Mouse (Mus musculus) gastrocnemius, postnatal 4 days (tissue): ENCODE measurements around the gene Gje1. TPM values are rescaled to one million over a fixed set of nuclear protein-coding genes. Genes with fewer than 3 reads are reported as not detected.

Source experiments
- DNase-seq, 2 experiments: peaks; one replicate each; pipeline ENCODE4 v3.0.0; 2021 to 2022; ENCODE audit warnings: low spot score in 2 of 2, mixed read lengths in 2 of 2
- long read RNA-seq, 2 experiments: library from polyadenylated mRNA; stranded (forward); transcript quantifications; one replicate each; pipeline ENCODE4 v2.0.0; 2021
- total RNA-seq, 2 experiments: library from RNA; stranded (reverse); gene quantifications; 2 replicates each; pipeline ENCODE4 v1.2.3; 2021

The Gje1 gene
- total RNA-seq: not detected
- long read RNA-seq, experiment 1: 0 reads
- long read RNA-seq, experiment 2: 0 reads

- DNase-seq: no peak
Observed at GRCm38 (mm10) chr10:14718114-14718513, at the start of gene Gje1. Gene Gje1 (minus strand): TSS chr10:14718214.

- DNase-seq: no peak
Observed at GRCm38 (mm10) chr10:14760618-14761017, 42.6 kb upstream of the Gje1 start.

GRCm38 (mm10) chr10:14759665-14760558, 41.9 kb upstream of the Gje1 start:
- peak in 1 of 2 experiments; percentile 8 for DNase-seq

GRCm38 (mm10) chr10:14734285-14734684, 16.3 kb upstream of the Gje1 start:
- peak in 1 of 2 experiments; percentile 9 for DNase-seq

GRCm38 (mm10) chr10:14725671-14726070, 7.7 kb upstream of the Gje1 start:
- DNase-seq: no peak

- DNase-seq: peak; percentile 93 to 99
Observed at GRCm38 (mm10) chr10:14705072-14706066, 12.6 kb downstream of the Gje1 start, which contains the start of the genes Vta1 and Nmbr. Gene Vta1 (minus strand): TSS chr10:14705560. Gene Nmbr (plus strand): TSS chr10:14705591.

DNA sequence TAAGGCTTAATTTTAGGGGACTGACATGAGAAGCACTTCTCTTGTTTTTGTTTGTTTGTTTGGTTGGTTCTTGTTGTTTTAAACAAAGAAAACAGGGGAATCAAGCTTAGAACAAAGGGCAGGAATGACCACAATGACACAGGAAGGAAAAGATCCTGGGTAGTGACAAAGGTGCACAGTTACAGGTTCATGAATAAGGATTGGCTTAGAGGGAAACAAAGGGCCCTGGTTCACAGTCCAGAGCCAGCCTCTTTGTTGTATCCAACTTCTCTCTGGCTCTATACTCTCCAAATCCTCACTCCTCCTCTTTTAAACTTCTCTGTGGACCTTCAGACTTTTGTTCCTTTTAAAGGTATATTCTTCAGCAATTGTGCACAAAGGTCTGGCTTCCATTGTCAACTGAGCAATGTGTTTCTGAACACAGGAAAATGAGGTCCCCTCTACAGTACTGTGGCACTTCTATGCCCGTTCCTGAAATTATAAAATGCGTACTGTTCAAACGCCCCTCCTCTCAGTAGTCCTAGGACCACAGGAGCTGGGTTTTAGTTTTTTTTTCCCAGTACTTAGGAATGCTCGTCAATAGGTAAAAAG, 14.1 kb downstream of the Gje1 start:
- DNase-seq: no peak

- no peak for DNase-seq
Observed at GRCm38 (mm10) chr10:14703239-14703638, 14.8 kb downstream of the Gje1 start.

DNA sequence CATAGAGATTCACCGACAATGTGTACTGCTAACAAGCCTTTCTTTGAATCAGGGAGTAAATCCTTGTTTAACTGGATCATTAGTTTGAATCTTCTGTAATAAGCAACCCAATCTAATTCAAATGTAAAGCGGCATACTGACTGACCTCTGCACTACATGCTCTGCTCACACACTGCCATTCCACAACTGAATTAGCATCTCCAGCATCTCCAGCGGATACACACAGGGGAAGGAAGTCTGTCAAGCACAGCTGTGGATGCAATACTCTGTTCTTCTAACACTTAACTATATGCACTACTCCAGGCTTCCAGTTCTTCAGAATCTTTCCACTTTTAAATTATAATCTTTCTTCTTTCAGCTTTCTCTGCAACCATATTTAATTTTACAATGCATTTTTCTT, 27.7 kb downstream of the Gje1 start:
- no peak for DNase-seq

DNA sequence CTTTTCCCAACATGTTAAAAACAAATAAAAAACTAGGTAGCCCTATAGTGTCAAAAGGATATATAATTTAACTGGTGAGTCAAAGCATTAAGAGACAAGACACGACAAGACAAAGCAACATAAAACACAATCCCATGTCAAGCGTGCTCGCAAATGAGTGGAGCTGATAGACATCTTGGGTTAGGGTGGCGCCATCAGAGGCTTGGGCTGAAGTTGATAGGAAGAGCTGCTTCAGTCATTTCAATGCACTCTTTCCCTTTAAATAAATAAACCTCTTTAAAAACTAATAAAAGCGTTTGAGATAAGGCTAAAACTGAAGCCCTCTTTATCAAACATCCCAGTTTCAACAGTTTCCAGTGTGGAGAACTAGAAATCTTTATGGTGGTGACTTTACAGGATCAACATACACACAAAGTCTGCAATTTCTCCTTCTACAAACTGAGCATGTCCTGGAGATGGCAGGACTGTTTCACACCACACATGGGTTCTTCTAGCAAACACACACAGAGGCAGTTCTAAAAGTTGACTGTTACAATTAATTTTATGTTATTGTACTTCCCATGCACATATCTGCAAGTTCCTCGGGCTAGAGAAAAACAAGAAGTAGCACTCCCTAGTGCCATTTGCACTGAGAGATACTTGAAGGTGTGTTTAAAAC, 29.1 kb downstream of the Gje1 start:
- no peak for DNase-seq

DNA sequence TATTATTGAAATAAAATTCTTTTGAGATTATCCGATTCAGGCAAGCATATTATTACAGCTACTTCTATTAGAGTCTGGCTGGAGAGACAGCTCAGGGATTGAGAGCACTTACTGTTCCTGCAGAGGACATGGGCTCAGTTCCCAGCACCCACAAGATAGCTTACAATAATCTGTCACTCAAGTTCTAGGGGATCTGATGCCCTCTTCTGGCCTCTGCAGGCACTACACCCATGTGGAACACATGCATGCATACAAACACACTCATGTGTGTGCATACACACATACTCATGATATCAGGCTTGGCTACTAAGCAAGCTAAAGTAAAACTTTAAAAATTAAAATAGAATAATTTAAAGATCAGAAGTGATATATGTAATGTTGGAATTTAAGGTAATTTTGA, 32.4 kb downstream of the Gje1 start:
- no peak for DNase-seq

DNA sequence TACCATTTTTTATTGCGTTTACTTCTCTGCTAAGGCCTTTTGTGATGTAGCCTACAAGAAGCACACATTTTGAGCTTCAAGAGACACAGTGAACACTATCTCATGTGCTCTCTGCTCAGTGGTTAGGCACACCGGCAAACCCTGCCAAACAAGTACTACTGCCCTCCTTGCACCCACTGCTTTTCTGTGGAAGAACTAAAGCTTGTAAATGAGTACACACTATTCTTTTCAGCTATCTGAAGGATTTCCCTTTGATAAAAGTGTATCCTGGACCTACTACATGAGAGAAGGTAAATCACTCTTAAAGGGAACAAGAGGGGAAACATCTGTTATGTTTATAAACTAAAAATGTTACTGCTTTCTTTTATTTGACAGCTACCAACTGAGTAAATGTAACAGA, 51.9 kb downstream of the Gje1 start:
- no peak for DNase-seq

Other genes with a start within 250 kb of the Gje1 start
- gene Adgrg6, start 172.6 kb downstream of the Gje1 start, total RNA-seq: 1 to 10 TPM; 5.4 to 5.8 TPM
- 10 to 100 TPM; 37.1 to 37.4 TPM for gene Vta1, start 12.7 kb downstream of the Gje1 start, total RNA-seq
- not detected for gene Nmbr, start 12.6 kb downstream of the Gje1 start, total RNA-seq